Mouse (Mus musculus): ENCODE results near the gene Dlg2.

Gene Dlg2

DNA sequence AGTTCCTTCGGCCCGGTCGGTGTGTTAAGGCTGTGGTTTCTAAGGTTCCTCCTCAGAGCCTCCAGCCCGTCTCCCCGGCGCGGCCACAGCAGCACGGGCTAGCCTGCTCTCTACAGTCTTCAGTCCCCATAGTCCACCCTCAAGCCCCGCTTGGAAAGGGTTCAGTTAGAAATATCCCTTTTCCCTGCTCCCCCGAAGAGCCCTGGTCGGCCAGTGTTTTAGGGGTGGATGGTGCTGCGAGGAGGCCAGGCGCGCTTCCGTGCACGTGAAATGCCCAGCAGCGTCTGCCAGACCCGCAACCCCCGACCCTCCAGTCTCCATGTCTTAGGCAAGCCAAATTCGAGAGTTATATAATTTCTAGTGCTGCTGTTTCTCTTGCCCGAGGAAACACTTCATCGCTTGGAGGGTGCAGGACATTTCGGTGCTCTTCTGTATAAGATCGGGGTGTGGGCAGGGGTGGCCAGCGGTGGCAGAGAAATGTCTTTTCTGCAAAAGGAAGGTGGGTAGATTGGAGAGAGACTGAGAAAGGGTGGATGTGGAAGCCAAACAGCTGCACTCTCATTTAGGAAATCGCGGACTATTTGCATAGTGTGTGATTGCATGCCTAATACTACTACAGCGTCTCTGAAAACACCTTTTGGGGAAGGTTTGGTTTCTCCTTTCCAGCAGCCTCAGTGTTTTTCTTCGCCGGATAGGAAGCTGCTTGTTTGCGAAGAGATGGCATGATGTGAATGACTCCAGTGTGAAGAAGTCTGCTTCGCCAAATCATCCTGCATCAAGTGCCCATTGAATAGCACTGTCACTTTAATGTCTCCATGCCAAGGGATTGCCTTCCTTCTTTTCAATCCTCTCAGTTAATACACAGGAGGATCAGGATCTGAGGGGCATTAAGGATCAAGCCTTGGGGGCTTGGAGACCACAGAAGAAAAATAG lies at the start of gene Dlg2:
TSS of gene Dlg2 (plus strand) at position 360 of the 933 bp plus-strand sequence.
- no peak for DNase-seq (ENCODE audit: low read depth, low spot score)

- DNase-seq (ENCODE audit: low read depth, low spot score): peak; percentile 29
Measured at GRCm38 (mm10) chr7:90427006-90427405, 49.5 kb upstream of the Dlg2 start.

DNA sequence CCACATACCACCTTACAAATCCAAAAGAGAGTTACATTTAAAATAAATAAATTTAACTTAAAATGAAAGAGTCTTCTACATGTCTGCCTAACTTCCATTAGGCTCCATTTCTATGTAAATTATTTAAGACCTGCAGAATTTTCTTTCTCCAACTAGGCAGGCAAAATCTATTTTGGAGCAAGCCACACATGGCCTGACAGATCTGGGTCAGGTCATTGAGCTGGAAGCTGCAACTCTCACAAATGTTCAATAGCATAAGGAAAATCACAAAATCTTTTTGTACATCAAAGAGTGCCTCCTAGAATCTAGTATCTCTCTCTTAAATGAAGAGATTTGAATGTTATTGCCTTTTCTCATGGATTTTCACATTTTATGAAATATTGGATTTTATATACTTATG lies 44.3 kb upstream of the Dlg2 start:
- DNase-seq (ENCODE audit: low read depth, low spot score): no peak

- DNase-seq (ENCODE audit: low read depth, low spot score): no peak
Measured at GRCm38 (mm10) chr7:90440044-90440443, 36.4 kb upstream of the Dlg2 start.

DNA sequence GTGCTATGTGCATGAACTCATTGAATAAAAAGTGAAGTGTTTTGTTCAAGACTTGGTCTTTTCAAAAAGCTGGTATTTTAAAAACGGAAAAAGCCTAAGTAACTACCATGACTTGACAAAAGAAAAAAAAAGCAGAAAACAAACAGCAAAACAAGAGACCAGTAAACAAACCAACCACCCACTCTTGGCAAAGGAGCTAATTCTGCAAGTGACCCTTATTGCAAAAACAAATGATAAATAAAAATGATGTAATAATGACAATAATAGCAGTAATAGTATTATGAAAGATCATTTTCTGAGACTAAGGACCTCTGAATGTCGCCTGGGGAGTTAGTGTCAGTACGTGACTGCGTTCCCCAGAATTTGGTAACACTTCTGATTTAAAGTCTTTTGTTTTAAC lies 34.4 kb upstream of the Dlg2 start:
- no peak for DNase-seq (ENCODE audit: low read depth, low spot score)

DNA sequence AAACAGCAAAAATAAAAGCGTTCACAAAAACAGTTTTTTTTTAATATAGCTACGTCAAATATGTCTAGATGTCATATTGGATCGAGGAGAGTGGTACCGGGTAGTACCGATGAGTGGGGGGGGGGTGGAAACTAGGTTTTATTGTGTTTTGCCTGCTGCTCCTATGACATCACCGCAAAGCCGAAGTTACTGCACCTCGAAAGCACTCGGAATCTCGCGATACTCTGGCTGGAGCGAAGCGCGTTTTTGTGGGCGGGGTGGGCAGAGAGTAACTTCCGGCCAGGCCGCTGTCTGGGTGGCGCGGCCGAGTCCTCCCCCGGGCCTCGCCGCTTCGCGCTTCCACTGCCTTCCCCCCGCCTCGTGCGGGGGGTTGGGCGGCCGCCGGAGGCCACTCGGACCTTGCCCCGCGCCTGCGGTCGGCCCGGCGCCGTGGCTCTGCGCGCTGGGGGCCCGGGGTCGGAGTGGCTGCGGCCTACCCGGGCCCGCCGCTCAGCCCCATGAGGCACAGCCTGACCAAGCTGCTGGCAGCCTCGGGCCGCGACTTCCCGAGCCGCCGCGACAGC lies 33.9 kb upstream of the Dlg2 start, which contains the start of gene Crebzf:
TSS of gene Crebzf (plus strand) at position 212 of the 563 bp plus-strand sequence.
- peak; percentile 97 for DNase-seq (ENCODE audit: low read depth, low spot score)

GRCm38 (mm10) chr7:90443101-90444091 lies 33.1 kb upstream of the Dlg2 start:
- peak; percentile 59 for DNase-seq (ENCODE audit: low read depth, low spot score)

DNA sequence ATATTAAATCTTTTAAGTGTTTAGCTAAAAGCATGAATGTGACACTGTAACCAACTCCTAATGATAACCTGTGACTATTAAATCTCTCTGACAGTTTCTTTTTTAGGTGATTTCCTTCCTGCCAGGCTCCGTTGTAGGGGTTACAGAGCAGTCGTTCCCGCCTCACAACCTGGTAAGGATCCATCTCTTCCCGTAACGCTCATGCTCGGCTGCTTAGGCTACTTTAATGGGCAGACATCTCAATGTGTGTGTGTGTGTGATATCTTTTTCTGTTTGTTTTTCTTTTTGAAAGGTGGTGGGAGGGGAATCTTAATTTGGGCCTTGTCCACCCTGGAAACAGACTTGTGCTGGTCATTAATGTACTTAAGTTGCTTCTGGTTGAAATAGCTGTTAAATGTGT lies 32.3 kb upstream of the Dlg2 start:
- peak; percentile 19 for DNase-seq (ENCODE audit: low read depth, low spot score)

- DNase-seq (ENCODE audit: low read depth, low spot score): no peak
Measured at GRCm38 (mm10) chr7:90456149-90456844, 20.2 kb upstream of the Dlg2 start.

DNA sequence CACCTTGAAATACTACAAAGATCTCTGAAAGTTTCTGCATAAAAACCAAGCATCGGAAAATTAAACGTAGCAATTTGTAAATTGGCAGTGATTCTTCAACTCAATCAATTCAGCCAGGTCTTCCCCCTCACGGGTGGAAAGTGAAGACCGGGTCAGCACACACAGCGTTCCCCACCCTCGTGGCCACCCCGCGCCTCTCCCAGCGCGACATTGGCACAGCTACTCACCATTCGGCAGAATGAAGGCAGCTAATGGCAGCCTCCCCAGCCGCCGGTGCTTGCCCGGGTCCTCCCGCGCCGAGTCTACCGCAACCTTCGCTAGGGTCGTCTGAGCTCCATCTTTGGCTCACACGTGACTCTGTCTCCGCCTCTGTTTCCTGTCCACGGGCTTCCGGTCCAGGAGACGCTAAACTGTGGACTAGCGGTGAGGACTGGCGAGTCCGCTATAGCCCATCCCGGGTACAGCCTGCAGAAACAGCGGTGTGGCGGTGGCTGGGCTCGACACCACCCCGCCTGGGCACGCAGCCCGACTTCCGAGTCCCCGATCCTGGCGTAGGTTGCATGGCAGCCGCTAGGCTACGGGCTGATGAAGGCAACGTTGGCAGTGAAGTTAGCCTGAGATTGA lies 19.5 kb upstream of the Dlg2 start, which contains the start of gene Tmem126a:
TSS of gene Tmem126a (minus strand) at position 385 of the 624 bp plus-strand sequence.
- DNase-seq (ENCODE audit: low read depth, low spot score): peak; percentile 88

GRCm38 (mm10) chr7:90457517-90457916 lies 19.0 kb upstream of the Dlg2 start:
- DNase-seq (ENCODE audit: low read depth, low spot score): peak; percentile 60

GRCm38 (mm10) chr7:90460330-90460729 lies 16.1 kb upstream of the Dlg2 start:
- DNase-seq (ENCODE audit: low read depth, low spot score): peak; percentile 86

GRCm38 (mm10) chr7:90460930-90461329 lies 15.5 kb upstream of the Dlg2 start:
- DNase-seq (ENCODE audit: low read depth, low spot score): peak; percentile 70

GRCm38 (mm10) chr7:90461441-90461840 lies 15.0 kb upstream of the Dlg2 start:
- DNase-seq (ENCODE audit: low read depth, low spot score): no peak

GRCm38 (mm10) chr7:90473511-90473910 lies 3.0 kb upstream of the Dlg2 start:
- no peak for DNase-seq (ENCODE audit: low read depth, low spot score)

DNA sequence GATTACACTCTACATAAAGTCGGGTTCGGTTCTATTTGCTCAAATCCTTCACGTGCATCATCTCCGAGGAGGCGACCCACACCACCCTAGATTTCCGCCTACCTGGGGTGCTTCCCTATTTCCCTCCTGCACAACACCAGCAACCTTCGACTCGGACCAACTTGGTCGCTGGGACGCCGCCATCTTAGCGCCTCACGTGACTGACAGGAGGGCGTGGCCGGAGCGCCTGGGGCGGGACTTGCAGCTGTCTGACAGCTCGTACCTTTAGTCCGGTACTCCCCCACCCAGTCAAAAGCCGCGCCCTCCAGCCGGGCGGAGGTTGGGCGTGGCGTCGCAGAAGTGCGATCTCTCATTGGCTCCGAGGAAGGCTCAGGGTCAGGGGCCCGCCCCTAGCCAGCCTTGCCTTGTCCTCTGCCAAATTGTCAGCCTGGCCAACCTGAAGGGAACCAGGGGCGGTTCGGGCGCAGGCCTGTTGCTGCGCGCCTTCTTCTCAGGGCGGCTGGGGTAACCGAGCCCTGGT lies 619 bp upstream of the Dlg2 start, which contains the start of gene Tmem126b:
TSS of gene Tmem126b (minus strand) at position 209 of the 520 bp plus-strand sequence.
- peak; percentile 99 for DNase-seq (ENCODE audit: low read depth, low spot score)

- DNase-seq (ENCODE audit: low read depth, low spot score): no peak
Measured at GRCm38 (mm10) chr7:90482607-90483006, 6.1 kb downstream of the Dlg2 start.

- DNase-seq (ENCODE audit: low read depth, low spot score): no peak
Measured at GRCm38 (mm10) chr7:90508124-90508523, 31.7 kb downstream of the Dlg2 start.

DNA sequence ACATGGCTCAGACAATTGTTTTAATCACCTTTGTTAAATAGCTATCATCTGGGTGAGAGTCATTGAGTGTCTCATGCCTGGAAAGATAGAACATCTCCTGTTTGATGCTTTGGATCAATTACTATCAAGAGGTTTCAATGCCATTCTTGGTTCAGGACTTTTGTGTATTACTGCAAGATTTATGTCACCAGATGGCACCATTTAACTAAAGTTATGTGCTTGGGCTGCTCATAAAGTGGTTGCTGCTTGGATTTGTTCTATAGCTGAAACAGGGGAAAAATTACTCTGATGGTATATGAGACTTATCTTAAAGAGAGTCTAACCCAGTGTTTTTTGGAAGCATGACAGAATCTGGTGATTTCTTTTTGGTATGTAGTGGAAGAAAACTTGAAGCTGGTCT lies 35.8 kb downstream of the Dlg2 start:
- no peak for DNase-seq (ENCODE audit: low read depth, low spot score)

Measured in ZHBTc4 (cell line).